Mouse (Mus musculus) adrenal gland, postnatal 14 days (tissue): ENCODE data around the gene Adh5. TPM values are rescaled to one million over a fixed set of nuclear protein-coding genes. Genes with fewer than 3 reads are reported as not detected.
"Not testable (repeated sequence)": the region's sequence is repeated elsewhere in the genome, so short reads cannot be mapped to it uniquely, and the experiment has no call there.

Experiments used
- DNase-seq: peaks from one replicate; pipeline ENCODE4 v3.0.0; 2021; ENCODE audit warnings: mixed read lengths
- total RNA-seq: library from RNA; stranded (reverse); gene quantifications from 2 replicates; pipeline ENCODE4 v1.2.3, GENCODE M21; 2021

Gene Adh5
- total RNA-seq, 1 experiment from 2014 or later, result 201 TPM

DNA sequence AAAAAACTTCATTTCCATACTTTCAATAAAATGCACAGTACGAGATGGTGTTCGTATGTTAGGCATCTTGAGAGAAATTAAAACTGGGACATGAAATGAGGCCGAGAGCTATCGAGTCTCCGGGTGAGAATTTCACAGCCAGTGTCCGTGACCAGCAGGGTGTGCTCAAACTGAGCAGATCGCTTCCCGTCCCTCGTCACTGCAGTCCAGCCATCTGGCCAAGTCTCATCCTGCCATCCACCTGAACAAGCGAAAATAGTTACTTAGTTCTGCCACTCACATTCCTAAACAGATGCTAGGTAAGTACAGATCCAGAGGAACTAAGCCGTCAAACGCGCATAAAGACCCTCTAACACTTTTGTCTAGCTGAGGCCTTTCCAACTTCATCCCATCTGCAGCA, 17.4 kb downstream of the Adh5 start:
- DNase-seq, result no peak

DNA sequence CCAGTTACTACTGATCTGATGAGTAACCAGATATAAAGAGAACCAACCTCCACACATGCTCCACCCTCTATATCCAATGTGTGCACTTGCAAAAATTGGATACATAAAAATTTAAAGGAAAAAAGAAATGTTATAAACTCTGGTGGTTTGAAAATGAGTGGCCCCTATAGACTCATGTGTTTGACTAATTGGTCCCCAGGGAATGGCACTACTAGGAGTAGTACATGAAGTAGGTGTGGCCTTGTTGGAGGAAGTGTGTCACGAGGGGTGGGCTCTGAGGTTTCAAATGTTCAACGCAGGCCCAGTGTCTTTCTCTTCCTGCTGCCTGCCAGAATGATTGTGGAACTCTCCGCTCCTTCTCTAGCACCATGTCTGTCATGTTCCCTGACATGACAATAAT, 18.9 kb downstream of the Adh5 start:
- DNase-seq, result no peak

DNA sequence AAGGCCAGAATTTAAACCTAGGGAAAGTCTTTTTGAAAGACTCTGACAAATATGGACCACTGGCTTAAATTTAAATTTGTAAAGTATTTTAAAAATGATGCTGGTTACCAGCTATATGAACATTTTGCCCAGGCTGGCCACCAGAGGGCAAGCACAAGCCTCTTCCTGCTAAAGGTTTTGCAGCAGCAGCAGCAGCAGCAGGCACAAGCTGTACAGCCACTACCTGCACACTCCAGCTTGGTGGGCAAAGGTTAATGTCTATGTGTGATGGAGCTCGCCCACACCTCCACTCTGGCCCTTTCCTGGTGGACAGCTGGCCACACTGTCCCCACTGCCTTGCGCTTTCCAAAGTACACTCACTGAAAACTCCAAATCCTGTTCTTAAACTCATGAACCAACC, 20.2 kb downstream of the Adh5 start:
- peak; percentile 37 for DNase-seq

- DNase-seq, result no peak
These were observed 20.9 kb downstream of the Adh5 start for GRCm38 (mm10) chr3:138463807-138464206.

- no peak for DNase-seq
These were observed 21.8 kb downstream of the Adh5 start for GRCm38 (mm10) chr3:138464573-138465147.

DNA sequence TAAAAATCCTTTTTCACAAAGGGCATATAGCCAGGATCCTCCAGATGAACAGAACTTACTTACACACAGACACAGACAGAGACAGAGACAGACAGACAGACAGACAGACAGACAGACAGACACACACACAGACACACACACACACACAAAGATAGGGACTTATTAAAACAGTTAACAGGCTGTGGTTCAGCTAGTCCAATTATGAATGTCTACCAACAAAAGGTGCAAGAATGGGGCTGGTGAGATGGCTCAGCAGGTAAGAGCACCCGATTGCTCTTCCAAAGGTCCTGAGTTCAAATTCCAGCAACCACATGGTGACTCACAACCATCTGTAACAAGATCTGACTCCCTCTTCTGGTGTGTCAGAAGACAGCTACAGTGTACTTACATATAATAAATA, 23.8 kb downstream of the Adh5 start:
- not testable (repeated sequence) for DNase-seq

DNA sequence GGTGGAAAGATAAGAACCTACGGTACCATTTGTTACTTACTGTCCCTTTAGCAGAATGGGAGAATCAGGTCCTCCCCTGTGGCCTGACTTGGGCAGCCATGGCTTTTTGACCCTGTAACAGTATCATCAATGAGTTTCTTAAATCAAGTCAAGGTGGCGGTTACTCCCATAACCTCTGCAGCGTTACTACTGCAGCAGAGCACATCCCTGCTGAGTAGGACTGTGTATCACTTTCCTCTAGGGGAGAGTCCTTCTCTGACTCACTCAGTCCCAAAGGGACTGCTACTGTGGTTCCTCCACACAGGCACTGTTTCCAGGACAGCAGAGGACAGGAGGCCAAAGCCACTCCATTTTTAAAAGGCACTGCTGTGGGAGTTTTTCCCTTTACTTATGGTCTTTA, 28.2 kb downstream of the Adh5 start:
- DNase-seq, result no peak

DNA sequence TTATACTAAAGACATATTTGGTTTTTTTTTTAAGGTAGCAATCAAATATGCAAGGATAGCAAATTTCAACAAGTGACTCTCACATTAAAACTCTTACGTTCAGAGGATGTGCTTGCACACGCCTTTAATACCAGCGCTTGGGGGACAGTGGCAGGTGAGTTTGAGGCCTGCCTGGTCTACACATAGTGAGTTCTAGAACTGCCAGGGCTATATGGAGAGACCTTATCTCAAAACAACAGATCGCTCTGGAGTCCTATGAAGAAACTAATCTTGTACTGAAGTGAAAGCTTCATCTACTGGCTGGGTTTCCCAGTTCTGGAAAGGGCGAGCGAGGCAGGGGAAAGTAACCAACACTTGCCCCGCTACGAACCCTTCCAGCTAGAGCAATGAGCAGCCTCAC, 36.6 kb downstream of the Adh5 start:
- no peak for DNase-seq

DNA sequence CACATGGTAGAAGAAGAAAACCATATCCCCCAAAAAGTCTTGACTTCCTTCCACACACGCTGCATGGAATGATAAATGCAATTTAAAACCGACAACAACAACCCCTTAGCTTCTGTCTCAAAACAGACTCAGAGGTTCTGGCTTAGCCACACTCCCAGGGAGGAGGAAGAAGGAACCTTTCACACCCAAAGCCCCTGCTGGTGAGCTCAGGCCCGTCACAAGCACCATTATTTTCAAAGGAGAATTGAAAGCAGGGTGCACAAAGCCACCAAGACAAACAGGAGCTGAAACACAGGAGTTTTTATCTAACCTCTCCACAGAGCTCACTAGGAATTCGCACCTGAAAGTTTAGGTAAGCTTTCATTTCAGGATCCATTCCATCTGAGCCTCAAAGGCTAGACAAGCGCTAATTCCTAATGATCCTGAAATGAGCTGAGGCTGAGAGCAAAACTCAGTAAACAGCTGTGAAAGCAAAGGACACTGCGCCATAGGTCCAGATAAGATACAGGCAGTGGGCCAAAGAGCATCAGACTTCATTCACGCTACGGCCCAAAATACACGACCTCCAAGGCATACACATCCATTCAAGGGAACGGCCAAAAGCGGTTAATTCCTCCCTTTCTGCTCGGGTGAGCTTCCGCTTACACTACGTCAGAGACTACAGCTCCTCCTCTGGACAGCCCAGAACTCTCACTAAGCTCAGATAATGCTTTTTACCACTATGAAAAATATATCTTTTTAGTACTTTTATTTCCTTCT, 38.8 kb downstream of the Adh5 start:
- peak; percentile 27 for DNase-seq

DNA sequence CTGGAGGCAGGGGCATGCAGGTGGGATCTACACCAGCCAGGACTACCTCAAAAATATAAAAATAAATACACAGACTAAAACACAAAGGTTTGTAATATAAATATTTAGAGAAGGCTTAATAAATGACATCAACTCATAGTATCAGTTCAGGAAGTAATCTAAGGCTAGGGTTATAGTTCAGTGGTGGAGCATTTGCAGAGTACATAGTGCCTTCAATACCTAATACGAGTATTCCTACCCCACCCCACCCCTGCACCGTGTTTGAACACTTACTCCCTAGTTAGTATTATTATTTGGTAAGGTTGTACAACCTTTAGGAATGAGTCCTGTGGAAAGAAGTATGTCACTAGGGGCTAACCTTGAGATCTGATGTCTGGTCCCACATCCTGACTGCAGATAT, 40.3 kb downstream of the Adh5 start:
- DNase-seq, result no peak

DNA sequence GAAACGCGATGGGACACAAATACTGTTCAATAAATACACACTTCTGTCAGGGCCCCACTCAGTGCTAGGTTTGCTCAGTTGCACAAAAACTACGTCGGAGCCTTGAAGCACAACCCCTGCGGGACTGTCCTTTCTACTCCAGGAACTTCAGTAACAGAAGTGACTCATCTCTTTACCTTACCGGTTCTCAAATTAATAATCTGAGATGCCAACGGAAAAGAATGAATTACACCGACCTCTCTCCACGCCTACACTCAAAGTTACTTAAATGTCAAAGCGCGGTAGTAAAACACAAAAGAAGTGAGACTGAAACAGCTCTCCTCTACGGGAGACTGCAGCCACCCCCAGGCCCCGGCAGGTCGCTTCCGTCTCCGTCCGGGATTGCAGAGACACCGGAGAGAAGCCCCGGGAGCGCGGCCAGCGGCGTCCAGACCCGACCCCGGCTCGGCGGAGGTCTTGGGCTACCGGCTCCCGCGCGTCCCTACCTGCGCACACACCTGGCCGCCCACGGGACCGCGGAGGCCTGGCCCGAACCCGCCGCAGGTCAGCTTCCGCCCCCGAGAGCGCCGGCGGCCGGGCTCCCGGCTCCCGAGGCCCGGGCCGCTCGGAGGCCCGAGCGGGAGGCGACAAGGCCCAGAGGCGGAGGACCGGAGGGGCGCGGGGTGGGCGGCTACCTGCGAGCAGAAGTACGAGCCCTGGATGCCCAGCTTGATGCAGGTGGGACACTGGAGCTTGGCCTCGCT, 45.9 kb downstream of the Adh5 start:
- DNase-seq, result peak; percentile 62

DNA sequence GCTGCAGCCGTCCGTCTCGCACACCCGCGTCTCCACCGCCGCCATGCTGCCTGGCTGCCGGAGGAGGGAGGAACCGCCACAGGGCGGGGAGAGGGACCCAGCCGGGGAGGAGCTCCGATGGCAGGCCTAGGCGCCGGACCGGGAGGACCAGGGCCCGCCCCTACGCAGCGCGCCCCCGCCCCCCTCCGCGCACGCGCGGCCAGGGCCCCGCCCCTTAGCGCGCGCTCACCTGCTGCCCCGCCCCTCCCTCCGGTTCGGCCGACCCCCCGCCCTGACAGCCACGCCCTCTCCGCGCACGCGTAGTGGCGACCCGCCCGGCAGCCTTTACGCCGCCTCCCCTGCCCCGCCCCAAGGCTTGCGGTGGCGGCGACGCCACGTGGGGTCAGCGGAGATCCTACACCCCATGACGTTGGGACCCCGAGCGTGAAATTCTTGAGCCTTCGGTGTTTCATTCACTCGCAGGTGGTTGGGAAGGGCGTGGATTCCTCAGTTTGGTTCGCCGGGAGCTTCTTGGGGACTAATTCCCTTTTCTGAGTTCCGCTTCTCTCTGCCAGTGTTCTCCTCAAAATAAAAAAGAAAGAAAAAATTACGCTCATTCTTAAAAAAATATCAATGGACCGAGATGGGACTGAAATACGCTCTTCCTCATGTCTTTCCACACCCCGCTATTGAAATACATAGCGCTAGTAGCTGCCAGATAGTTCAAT, 46.6 kb downstream of the Adh5 start, which contains the start of gene Metap1:
Gene Metap1, minus strand, starts transcription at position 189 of the 707 bp plus-strand sequence.
- DNase-seq, result peak; percentile 100

DNA sequence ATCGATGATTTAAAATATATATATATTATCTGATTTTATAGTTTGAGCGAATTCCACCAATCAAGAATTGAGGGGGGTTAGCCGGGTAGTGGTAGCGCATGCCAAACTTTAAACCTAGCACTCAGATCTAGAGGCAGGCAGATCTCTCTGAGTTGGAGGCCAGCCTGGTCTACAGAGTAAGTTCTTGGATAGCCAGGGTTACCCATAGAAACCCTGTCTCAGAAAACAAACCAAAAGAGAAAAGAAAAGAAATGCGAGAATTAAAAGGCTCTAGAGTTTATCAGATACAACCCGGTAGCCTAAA, 47.1 kb downstream of the Adh5 start:
- no peak for DNase-seq

DNA sequence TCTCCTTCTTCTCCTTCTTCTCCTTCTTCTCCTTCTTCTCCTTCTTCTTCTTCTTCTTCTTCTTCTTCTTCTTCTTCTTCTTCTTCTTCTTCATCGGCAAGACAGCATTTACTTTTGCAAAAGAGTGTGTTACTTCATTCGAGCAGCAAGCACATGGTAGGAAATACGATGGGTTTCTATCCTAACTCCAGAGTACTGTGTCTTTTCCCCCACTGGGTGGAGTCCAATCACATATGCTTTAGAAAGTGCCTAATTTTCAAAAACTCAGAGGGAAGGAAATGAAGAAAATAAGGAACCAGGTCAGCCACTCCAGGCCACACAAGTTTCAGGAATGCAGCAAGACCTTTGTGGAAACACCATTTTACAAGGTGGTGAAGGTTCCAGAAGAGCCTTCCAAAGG, 50.8 kb downstream of the Adh5 start:
- DNase-seq, result no peak

DNA sequence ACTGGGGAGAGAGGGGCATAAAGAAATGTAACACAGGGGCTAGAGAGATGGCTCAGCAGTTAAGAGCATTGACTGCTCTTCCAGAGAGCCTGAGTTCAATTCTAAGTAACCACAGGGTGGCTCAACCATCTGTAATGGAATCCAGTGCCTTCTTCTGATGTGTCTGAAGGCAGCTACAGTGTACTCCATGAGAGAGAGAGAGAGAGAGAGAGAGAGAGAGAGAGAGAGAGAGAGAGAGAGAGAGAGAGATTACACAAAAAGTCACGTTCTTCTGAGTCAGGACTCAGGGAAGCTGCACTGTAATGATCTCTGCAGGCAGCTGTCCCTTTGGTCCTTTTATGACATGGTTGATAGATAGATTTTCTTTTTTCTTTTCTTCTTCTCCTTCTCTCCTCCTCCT, 51.7 kb downstream of the Adh5 start:
- no peak for DNase-seq

GRCm38 (mm10) chr3:138495166-138496145, 52.6 kb downstream of the Adh5 start:
- DNase-seq, result no peak

- DNase-seq, result no peak
These were observed 55.8 kb downstream of the Adh5 start for GRCm38 (mm10) chr3:138498731-138499130.

DNA sequence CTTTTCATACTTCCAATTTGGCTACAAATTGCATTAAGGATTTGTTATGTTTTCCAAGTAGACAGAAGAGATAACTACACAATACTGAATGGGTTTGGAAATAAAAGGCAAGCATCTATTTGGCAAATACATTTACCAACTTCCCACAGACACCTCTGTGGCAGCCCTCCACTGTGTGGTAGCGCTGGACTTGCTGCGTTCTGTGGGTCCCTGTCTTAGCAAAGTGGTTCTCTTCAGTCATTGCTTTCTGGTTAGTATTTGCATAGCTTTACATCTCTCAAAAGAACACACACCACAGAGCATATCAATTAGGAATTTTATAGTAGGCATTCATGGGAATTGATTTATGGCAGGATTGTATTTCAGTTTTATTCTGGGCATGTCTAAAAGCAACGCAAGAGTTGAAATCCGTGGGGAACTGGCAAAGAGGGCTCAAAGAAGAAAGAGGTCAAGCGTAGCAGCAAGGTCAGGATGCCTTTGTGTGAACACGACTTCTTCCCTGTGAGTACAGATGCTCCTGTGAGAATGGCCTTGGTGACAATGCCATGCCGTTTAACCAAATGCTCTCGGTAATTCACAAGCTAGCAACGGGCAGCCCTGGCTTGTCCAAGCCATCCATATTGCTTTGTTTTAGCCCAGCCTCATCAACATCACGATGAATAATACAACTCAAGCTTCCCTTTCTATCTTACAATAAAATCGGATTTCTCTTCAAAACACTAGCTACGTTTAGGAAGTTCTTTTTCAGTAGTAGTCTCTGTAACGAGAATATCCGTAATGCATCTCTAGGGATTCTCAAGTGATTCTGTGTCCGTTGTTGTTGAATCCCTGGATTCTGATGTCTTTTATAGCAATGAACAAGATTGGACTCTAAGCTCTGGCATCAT, 57.2 kb downstream of the Adh5 start:
- DNase-seq, result no peak

GRCm38 (mm10) chr3:138503754-138504153, 60.9 kb downstream of the Adh5 start:
- no peak for DNase-seq
